Mouse (Mus musculus): ENCODE measurements around the gene Gbp7. TPM values are rescaled to one million over a fixed set of nuclear protein-coding genes. Genes with fewer than 3 reads are reported as not detected.
"Not testable (repeated sequence)": the region's sequence is repeated elsewhere in the genome, so short reads cannot be mapped to it uniquely, and the experiment has no call there.

Gbp7 gene
- polyA plus RNA-seq, 1 experiment, result 2.9 TPM

DNA sequence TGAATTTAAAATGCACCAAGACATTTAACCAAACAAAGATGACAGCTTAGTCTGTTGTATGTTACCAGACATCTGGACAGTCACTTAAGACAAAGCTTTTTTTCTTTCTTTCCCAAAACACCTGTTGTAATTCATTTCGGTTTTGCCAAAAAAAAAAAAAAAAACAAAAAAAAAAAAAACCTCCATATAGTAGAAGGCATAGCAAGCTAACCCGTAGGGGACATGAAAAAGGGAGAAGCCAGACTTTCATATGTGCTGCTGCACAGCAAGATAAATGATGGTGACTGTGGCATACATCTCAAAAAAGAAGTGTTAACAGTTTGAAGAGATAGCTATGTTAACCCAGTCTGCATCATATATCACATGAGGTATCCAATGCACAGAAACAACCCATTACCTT, 545 bp upstream of the Gbp7 start:
- peak overlapping the region; percentile 76 for H3K4me3 ChIP-seq (ENCODE audit: insufficient read depth, low read length)
- TF ChIP-seq CTCF (IDR thresholded peaks at IDR 0.05; ENCODE audit: extremely low read depth, insufficient read depth, low read length), result no peak
- TF ChIP-seq POLR2A (IDR thresholded peaks at IDR 0.05; ENCODE audit: extremely low read depth, insufficient read depth, low read length), result no peak
- H3K27ac ChIP-seq (ENCODE audit: insufficient read depth, low read length), result no peak overlapping the region
- no peaks in the 10 kb centered on the region; the same call in 1 of the 2 replicates for H3K4me1 ChIP-seq (ENCODE audit: control insufficient read depth, insufficient read depth, low read length)

DNA sequence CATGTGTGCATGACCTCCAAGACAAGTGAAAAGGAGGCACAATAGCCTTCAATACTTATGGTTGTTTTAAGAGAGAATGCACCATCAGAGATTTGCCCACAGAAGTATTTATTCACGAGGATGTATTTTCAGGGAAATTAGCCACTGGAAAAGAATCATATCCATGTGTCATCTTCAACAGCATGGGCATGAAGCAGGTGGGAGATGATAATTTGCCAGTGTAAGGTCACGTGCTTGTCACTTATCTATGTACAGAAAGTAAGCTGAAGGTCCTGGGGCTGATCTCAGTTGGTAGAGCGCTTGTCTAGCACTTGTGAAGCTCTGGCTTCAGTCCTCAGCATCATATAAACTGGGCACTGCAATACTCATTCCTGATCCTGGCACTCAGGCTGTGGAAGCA, 1.5 kb downstream of the Gbp7 start:
- H3K4me1 ChIP-seq (ENCODE audit: control insufficient read depth, insufficient read depth, low read length), result no peaks in the 10 kb centered on the region; the same call in 1 of the 2 replicates
- no peak overlapping the region for H3K4me3 ChIP-seq (ENCODE audit: insufficient read depth, low read length)
- H3K27ac ChIP-seq (ENCODE audit: insufficient read depth, low read length), result no peak overlapping the region
- TF ChIP-seq POLR2A (IDR thresholded peaks at IDR 0.05; ENCODE audit: extremely low read depth, insufficient read depth, low read length) (no peak), CTCF (IDR thresholded peaks at IDR 0.05; ENCODE audit: extremely low read depth, insufficient read depth, low read length) (no peak)

DNA sequence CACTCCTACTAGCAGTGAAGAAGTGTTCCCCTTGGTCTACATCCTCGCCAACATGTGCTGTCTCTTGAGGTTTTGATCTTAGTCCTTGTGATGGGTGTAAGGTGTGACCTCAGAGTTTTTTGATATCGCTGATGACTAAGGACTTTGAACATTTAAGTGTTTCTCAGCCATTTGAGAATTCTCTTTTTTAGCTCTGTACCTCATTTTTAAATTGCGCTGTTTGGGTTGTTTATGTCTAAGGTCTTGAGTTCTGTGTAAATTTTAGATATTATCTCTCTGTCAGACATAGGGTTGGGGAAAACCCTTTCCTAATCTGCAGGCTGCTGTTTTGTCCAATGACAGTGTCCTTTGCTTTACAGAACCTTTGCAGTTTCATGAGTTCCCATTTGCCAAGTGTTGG, 3.0 kb downstream of the Gbp7 start:
- no peak overlapping the region for H3K4me3 ChIP-seq (ENCODE audit: insufficient read depth, low read length)
- H3K4me1 ChIP-seq (ENCODE audit: control insufficient read depth, insufficient read depth, low read length), result no peaks in the 10 kb centered on the region; the same call in 1 of the 2 replicates
- TF ChIP-seq CTCF (IDR thresholded peaks at IDR 0.05; ENCODE audit: extremely low read depth, insufficient read depth, low read length) (no peak), POLR2A (IDR thresholded peaks at IDR 0.05; ENCODE audit: extremely low read depth, insufficient read depth, low read length) (no peak)
- H3K27ac ChIP-seq (ENCODE audit: insufficient read depth, low read length), result no peak overlapping the region

DNA sequence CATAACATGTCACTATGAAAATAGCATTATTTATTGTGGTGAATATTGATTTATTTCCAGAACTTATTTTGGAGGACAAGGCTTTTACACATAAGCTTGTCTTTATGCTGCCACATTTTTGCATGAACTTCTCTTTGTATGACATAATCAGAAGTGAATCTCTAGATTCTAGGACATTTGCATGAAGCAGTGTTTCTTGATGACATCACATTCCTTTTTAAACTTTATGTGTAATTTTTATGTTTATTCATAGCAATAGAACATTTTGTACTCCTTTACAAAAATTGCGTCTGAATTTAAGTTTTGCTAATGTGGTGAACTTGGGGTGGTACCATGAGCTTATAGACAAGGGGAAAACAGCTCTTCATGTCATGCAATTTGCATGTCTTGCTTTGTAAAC, 5.5 kb downstream of the Gbp7 start:
- no peak overlapping the region for H3K27ac ChIP-seq (ENCODE audit: insufficient read depth, low read length)
- TF ChIP-seq POLR2A (IDR thresholded peaks at IDR 0.05; ENCODE audit: extremely low read depth, insufficient read depth, low read length), result no peak
- TF ChIP-seq CTCF (IDR thresholded peaks at IDR 0.05; ENCODE audit: extremely low read depth, insufficient read depth, low read length), result no peak
- H3K4me3 ChIP-seq (ENCODE audit: insufficient read depth, low read length), result no peak overlapping the region
- no peaks in the 10 kb centered on the region for H3K4me1 ChIP-seq (ENCODE audit: control insufficient read depth, insufficient read depth, low read length)

DNA sequence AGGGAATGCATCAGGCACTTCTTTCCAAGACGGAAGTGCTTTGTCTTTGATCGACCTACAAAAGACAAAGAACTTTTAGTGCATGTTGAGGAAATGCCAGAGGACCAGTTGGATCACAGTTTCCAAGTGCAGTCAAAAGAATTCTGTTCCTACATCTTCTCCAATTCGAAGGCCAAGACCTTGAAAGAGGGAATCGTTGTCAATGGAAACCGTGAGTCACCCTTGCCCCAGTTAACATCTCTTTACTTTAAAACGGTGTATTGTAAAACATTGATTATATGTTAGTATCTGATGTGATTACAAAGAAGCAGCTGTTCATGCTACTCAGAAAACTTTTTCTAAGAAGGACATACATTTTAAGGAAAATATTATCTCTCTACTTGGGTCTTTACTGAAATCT, 11.2 kb downstream of the Gbp7 start:
- H3K27ac ChIP-seq (ENCODE audit: insufficient read depth, low read length), result no peak overlapping the region
- no peak overlapping the region for H3K4me3 ChIP-seq (ENCODE audit: insufficient read depth, low read length)
- no peaks in the 10 kb centered on the region for H3K4me1 ChIP-seq (ENCODE audit: control insufficient read depth, insufficient read depth, low read length)
- TF ChIP-seq CTCF (IDR thresholded peaks at IDR 0.05; ENCODE audit: extremely low read depth, insufficient read depth, low read length) (no peak), POLR2A (IDR thresholded peaks at IDR 0.05; ENCODE audit: extremely low read depth, insufficient read depth, low read length) (no peak)

DNA sequence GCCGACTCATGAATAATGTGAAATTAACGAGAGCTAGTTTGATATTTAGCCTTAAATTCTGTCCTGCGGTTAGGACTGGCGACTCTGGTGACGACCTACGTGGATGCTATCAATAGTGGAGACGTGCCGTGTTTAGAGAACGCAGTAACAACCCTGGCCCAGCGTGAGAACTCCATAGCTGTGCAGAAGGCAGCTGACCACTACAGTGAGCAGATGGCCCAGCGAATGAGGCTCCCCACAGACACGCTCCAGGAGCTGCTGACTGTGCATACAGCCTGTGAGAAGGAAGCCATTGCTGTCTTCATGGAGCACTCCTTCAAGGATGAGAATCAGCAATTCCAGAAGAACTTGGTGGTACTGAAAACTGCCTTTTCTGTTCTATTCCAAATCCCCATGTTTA, 12.6 kb downstream of the Gbp7 start:
- not testable (repeated sequence) for H3K4me1 ChIP-seq (ENCODE audit: control insufficient read depth, insufficient read depth, low read length); H3K4me3 ChIP-seq (ENCODE audit: insufficient read depth, low read length); H3K27ac ChIP-seq (ENCODE audit: insufficient read depth, low read length)

DNA sequence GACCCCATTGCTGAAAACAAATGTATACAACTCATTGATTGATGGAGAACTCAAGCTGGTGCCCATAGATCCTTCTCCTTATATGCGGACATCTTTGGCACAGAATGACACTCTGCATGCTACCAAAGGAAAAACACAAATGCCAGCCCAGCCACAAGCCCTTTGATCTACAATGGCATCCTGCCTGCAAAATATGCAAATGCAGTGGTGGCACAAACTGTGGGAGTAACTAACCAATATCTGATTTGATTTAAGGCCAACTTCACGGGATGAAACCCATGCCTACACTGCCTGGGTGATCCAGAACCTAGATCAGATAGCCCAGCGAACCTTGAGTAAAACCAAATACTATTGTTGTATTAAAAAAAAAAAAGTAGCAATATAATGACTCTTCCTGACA, 16.5 kb downstream of the Gbp7 start:
- Histone ChIP-seq H3K27ac (ENCODE audit: insufficient read depth, low read length) (no peak overlapping the region), H3K4me1 (ENCODE audit: control insufficient read depth, insufficient read depth, low read length) (no peaks in the 10 kb centered on the region), H3K4me3 (ENCODE audit: insufficient read depth, low read length) (no peak overlapping the region)
- TF ChIP-seq CTCF (IDR thresholded peaks at IDR 0.05; ENCODE audit: extremely low read depth, insufficient read depth, low read length) (no peak), POLR2A (IDR thresholded peaks at IDR 0.05; ENCODE audit: extremely low read depth, insufficient read depth, low read length) (no peak)

DNA sequence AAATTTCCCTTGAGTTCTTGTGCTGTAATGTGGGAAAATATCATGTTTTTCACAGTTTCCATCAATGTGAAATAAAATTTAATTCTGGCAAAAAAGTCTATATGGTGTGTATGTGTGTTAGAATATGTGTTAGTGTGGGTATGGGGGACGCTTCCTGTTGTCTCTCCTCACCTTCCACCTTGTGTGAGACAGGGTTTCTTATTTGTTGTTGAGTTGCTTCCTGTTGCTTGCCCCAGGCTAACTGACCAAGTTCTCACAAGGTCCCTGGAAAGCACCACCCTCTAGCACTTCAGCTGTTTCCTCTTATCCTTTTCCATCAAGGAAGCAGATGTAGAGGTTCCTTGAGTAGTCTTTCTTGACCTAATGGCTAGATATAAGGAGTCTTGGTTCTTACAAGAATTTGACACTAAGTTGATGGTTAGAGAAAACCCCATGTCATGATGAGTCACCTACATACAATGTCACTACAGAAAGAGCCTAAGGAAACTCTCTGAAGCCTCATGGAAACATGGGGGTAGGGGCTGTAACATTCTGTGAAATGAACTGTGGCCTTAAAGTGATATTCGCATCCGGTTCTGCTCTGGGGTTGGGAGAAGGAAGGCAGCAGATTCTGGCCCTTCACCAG, 20.0 kb downstream of the Gbp7 start:
- TF ChIP-seq CTCF (IDR thresholded peaks at IDR 0.05; ENCODE audit: extremely low read depth, insufficient read depth, low read length) (no peak), POLR2A (IDR thresholded peaks at IDR 0.05; ENCODE audit: extremely low read depth, insufficient read depth, low read length) (no peak)
- Histone ChIP-seq H3K4me1 (ENCODE audit: control insufficient read depth, insufficient read depth, low read length) (no peaks in the 10 kb centered on the region), H3K27ac (ENCODE audit: insufficient read depth, low read length) (no peak overlapping the region), H3K4me3 (ENCODE audit: insufficient read depth, low read length) (no peak overlapping the region)

DNA sequence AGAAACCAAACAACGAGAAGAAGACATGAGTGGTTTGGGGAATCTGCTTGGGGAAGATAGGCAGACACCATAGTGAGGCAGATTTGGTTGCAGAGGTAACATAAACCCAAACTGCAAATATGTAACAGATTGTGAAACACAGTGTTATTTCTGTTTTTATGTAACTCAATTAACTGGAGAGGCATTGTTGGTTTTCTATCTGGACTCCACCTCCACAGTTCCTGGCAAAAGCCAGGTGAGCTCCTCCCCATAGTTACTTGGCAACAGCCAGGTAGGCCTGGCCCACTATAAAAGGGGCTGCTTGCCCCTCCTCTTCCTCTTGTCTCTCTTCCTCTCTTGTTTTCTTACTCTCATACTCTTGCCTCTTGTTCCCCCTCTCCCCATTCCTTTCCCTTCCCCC, 24.5 kb downstream of the Gbp7 start:
- Histone ChIP-seq H3K4me1 (ENCODE audit: control insufficient read depth, insufficient read depth, low read length) (no peaks in the 10 kb centered on the region; the same call in 1 of the 2 replicates), H3K4me3 (ENCODE audit: insufficient read depth, low read length) (no peak overlapping the region), H3K27ac (ENCODE audit: insufficient read depth, low read length) (no peak overlapping the region)
- TF ChIP-seq POLR2A (IDR thresholded peaks at IDR 0.05; ENCODE audit: extremely low read depth, insufficient read depth, low read length) (no peak), CTCF (IDR thresholded peaks at IDR 0.05; ENCODE audit: extremely low read depth, insufficient read depth, low read length) (no peak)

DNA sequence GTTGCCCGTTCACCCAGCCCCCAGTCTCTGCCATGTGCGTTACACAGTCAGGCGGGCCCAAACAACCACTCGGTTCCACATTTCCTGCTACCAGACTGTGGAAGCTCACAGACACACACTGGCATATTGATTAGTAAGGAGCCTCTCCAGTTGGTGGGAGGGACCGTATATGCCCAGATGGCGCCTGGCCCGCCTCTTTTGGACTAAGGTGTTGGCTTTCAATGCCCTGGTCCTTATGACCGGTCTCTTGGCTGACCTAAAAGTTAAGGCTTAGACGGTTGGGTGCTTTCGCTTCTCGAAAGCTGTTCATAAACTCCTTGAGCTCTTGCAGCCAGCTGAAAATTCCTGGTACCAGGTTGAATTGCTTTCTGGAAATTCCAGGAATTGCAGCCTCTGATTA, 25.5 kb downstream of the Gbp7 start:
- H3K4me3 ChIP-seq (ENCODE audit: insufficient read depth, low read length), result no peak overlapping the region
- no peak overlapping the region for H3K27ac ChIP-seq (ENCODE audit: insufficient read depth, low read length)
- no peak for TF ChIP-seq POLR2A (IDR thresholded peaks at IDR 0.05; ENCODE audit: extremely low read depth, insufficient read depth, low read length)
- TF ChIP-seq CTCF (IDR thresholded peaks at IDR 0.05; ENCODE audit: extremely low read depth, insufficient read depth, low read length), result no peak
- no peaks in the 10 kb centered on the region; the same call in 1 of the 2 replicates for H3K4me1 ChIP-seq (ENCODE audit: control insufficient read depth, insufficient read depth, low read length)
